ENCODE assay signal across 26 mouse cellular contexts in the genomic region with DNA sequence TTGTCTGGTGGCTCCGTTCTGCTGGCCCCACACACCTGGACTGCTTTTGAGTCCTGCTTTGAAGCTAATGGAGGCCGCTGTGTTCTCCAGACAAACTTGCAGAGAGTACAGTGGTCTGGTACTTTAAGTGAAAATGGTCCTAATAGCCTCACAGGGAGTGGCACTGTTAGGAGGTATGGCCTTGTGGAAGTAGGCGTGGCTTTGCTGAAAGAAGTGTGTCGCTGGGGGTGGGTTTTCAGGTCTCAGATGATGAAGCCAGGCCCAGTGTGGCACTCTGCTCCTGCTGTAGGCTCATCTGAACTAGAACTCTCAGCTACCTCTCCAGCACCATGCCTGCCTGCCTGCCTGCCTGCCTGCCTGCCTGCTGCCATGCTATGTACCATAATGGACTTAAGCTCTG. TPM values are rescaled to one million over a fixed set of nuclear protein-coding genes. Genes with fewer than 3 reads are reported as not detected.
A peak's percentile ranks its signal among the peaks of the same experiment; 100 is the strongest.
DNase-seq lines count a peak whose midpoint lies in the region; ATAC-seq and TF ChIP-seq lines count a peak whose summit lies in the region.
"Had no signal": no experiment of that assay in that cellular context is flagged by ENCODE, and none has a peak within 500 bp of the region (broad histone marks: within the 10 kb centered on the region; RNA-seq: fewer than 3 reads in every experiment).

No protein-coding gene starts in this region.

- no peak overlapping the region for H3K4me2 ChIP-seq in myocyte (ENCODE audit: low read depth)
- H3K4me2 ChIP-seq: embryonic facial prominence, embryonic 13.5 days; forebrain, embryonic 13.5 days; forebrain, embryonic 15.5 days had no signal

- H3ac ChIP-seq in myocyte (ENCODE audit: control insufficient read depth, insufficient read length) = no peak overlapping the region

- peaks cover 18% of the 10 kb centered on the region for H3K36me3 ChIP-seq in myocyte (ENCODE audit: control insufficient read depth, insufficient read depth)
- H3K36me3 ChIP-seq: G1E had no signal

- H3K27me3 ChIP-seq in myocyte (ENCODE audit: control insufficient read depth, insufficient read depth, insufficient read length) = no peaks in the 10 kb centered on the region
- H3K27me3 ChIP-seq: embryonic facial prominence, embryonic 13.5 days; forebrain, embryonic 13.5 days; forebrain, embryonic 15.5 days; Patski had no signal

- H3K4me3 ChIP-seq in myocyte = no peak overlapping the region
- H3K4me3 ChIP-seq: embryonic facial prominence, embryonic 13.5 days; forebrain, embryonic 13.5 days; forebrain, embryonic 15.5 days had no signal

- peak; percentile 77 for DNase-seq in heart, adult 11 months
- DNase-seq in heart, adult 18-20 months = no peak
- peak; percentile 46 for DNase-seq in ES-CJ7 (ENCODE audit: low read depth, low spot score)
- peak; percentile 61 for DNase-seq in R1 (ENCODE audit: low read depth, low spot score)
- DNase-seq in kidney, adult 9 months = no peak
- DNase-seq: adrenal gland, adult 8-10 months; adrenal gland, postnatal 14 days; adrenal gland, postnatal 36 days; cerebellum, adult 11-12 months; cerebellum, adult 2 months; cerebellum, adult 9-10 months; cerebellum, postnatal 10 days; cerebellum, postnatal 25 days; forebrain, postnatal 0 days had no signal

- ATAC-seq in megakaryocyte, adult 5-6 weeks (ENCODE audit: poor library complexity, severe bottlenecking) = no peak
- ATAC-seq: activated CD4-positive, CD25-positive, alpha-beta regulatory T cell, adult 4 months; forebrain, embryonic 13.5 days; forebrain, embryonic 15.5 days; forebrain, postnatal 0 days; Patski had no signal

- TF ChIP-seq POLR2A in myocyte (IDR thresholded peaks at IDR 0.05; ENCODE audit: insufficient read length, low read depth) = no peak

- H3K79me2 ChIP-seq in myocyte (ENCODE audit: control insufficient read depth, insufficient read depth) = no peaks in the 10 kb centered on the region

TF ChIP-seq in myocyte, 11 proteins besides CTCF, POLR2A, EP300 and RAD21:
- TF ChIP-seq TCF12 (IDR thresholded peaks at IDR 0.05; ENCODE audit: insufficient read depth, poor library complexity, severe bottlenecking) = no peak
- peak; percentile 13 for TF ChIP-seq POLR2AphosphoS2 (IDR thresholded peaks at IDR 0.05; ENCODE audit: insufficient read length, low read depth)

RNA-seq across cellular contexts. Expression of a gene that starts 5.7 kb away (rescaled TPM):
- total RNA-seq in heart, adult 18-20 months (2021) = under 1 TPM in 1 of 2 experiments, not detected in 1; 0.36 TPM
- polyA plus RNA-seq in myocyte (2012; fragmentation: generic; extraction: Trizol) = not detected
- total RNA-seq in megakaryocyte, adult 5-6 weeks (2015) = 0.25 TPM in 1 of 2 replicates, not detected in the other
- 0.29 TPM in 1 of 2 replicates, not detected in the other for total RNA-seq in megakaryocyte, adult 5-6 weeks (2017)
- total RNA-seq: adrenal gland, adult 18-20 months; adrenal gland, postnatal 14 days; adrenal gland, postnatal 36 days had no signal
- polyA plus RNA-seq: C2C12; embryonic facial prominence, embryonic 11.5 days; embryonic facial prominence, embryonic 13.5 days; forebrain, embryonic 11.5 days; forebrain, embryonic 13.5 days; forebrain, embryonic 15.5 days; G1E had no signal

Comparison
In these comparisons a context has a peak if more than half of its experiments do, and no peak if none do; other contexts are left out.
1. DNase-seq: peak in heart, adult 11 months (single experiment), ES-CJ7 (single experiment) and R1 (single experiment); none in heart, adult 18-20 months (0 of 2) and kidney, adult 9 months (single experiment).